Mouse (Mus musculus): ENCODE measurements around the gene Tmx4.

Gene Tmx4

GRCm38 (mm10) chr2:134559422-134559821 is 84.5 kb downstream of the Tmx4 start:
- no peak for DNase-seq (ENCODE audit: low read depth, low spot score)

- no peak for DNase-seq (ENCODE audit: low read depth, low spot score)
Observed at GRCm38 (mm10) chr2:134554221-134554727, 89.7 kb downstream of the Tmx4 start, which contains the start of gene Hao1. TSS of gene Hao1 (minus strand) at chr2:134554368.

- no peak for DNase-seq (ENCODE audit: low read depth, low spot score)
Observed at GRCm38 (mm10) chr2:134552358-134552757, 91.6 kb downstream of the Tmx4 start.

GRCm38 (mm10) chr2:134549770-134550169 is 94.2 kb downstream of the Tmx4 start:
- DNase-seq (ENCODE audit: low read depth, low spot score): peak; percentile 75

DNA sequence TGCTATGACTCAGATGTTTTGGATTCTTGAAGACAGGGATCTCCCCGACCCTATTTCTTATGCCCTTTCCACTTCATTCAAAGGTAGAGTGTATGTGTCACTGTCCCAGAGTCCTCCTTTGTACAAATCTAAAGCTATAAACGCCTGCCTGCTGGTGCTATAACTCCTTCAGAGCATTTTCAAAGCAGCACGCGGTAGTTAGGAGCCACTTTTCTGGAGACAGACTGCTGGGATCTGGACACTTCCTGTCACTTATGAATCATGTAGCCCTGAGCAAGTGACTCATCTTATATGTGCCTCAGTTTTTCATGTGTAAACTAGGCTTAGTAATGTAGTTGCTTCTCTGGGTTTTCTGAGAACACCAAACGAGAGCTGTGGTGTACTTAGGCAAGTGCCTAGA is 98.8 kb downstream of the Tmx4 start:
- peak; percentile 47 for DNase-seq (ENCODE audit: low read depth, low spot score)

GRCm38 (mm10) chr2:134544321-134545065 is 99.5 kb downstream of the Tmx4 start:
- DNase-seq (ENCODE audit: low read depth, low spot score): no peak
